Mouse (Mus musculus): ENCODE data around the gene Acat2.
"Not testable (repeated sequence)": the region's sequence is repeated elsewhere in the genome, so short reads cannot be mapped to it uniquely, and the experiment has no call there.

DNA sequence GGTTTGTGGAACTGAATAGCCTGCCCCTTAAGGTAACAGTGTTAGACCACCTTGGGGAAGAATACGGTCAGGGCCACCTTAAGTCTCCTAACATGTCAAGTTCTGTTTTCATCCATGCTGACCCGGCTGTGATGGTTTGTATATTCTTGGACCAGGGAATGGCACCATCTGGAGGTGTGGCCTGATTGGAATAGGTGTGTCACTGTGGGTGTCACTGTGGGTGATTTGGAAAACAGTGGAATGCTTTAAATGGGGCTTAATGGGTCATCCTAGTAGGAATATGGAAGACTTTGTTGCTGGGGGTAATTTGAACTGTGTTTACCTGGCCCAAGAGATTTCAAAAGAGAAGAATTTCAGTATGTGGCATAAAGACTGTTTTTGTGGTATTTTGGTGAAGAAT is 43.9 kb upstream of the Acat2 start:
- not testable (repeated sequence) for TF ChIP-seq REST (IDR thresholded peaks at IDR 0.05; ENCODE audit: insufficient read depth, insufficient read length); MAX (IDR thresholded peaks at IDR 0.05; ENCODE audit: low read depth); POLR2A (IDR thresholded peaks at IDR 0.05; ENCODE audit: insufficient read length, low read depth); MYOD1 (IDR thresholded peaks at IDR 0.05; ENCODE audit: control insufficient read depth in 1 of 3, insufficient read length in 2 of 3, low read depth in 2 of 3); E2F4 (IDR thresholded peaks at IDR 0.05; ENCODE audit: insufficient read depth); POLR2AphosphoS2 (IDR thresholded peaks at IDR 0.05; ENCODE audit: insufficient read length, low read depth); TCF3 (IDR thresholded peaks at IDR 0.05; ENCODE audit: insufficient read length, low read depth); USF1 (IDR thresholded peaks at IDR 0.05; ENCODE audit: low read depth); TCF12 (IDR thresholded peaks at IDR 0.05; ENCODE audit: insufficient read depth, poor library complexity, severe bottlenecking); MYOG (IDR thresholded peaks at IDR 0.05; ENCODE audit: control insufficient read depth in 1 of 3, insufficient read depth in 1 of 3, insufficient read length in 2 of 3, low read depth in 2 of 3); CEBPB (IDR thresholded peaks at IDR 0.05; ENCODE audit: insufficient read depth, poor library complexity, severe bottlenecking)

All from myocyte (in vitro differentiated cells).